In the genomic region with DNA sequence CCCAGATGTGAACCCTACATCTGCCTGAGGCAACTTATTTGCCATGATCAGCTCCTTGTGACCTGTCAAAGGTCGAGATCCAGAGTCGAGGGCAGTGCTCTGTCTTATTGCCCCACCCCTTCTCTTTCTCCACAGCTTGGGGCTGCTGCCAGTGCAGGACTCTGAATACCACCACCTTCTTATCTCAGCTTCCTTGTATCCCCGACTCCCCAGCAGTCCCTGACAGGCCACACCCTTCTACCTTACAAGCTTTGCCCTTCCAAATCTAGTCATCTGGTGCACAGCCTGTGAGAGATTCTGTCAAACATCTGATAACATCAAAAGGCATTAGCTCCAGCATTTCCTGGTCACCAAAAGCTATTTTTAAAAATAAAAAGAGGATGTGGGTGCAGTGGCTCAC, we compare ENCODE assay signal across 13 mouse cellular contexts.
"Had no signal": no experiment of that assay in that cellular context is flagged by ENCODE, and none has a peak within 500 bp of the region (broad histone marks: within the 10 kb centered on the region; RNA-seq: fewer than 3 reads in every experiment).

No protein-coding gene starts in this region.

- DNase-seq: kidney, adult 9 months; kidney, postnatal 10 days; lung, adult 18-20 months; retina, postnatal 1 day; right cerebral cortex, postnatal 4 days; spleen, adult 18-20 months; thymus, postnatal 36 days had no signal

- H3K4me2 ChIP-seq: limb, embryonic 15.5 days; midbrain, embryonic 12.5 days; neural tube, embryonic 13.5 days had no signal

- H3K36me3 ChIP-seq: limb, embryonic 15.5 days; midbrain, embryonic 12.5 days; neural tube, embryonic 13.5 days had no signal

- H3K9me3 ChIP-seq: limb, embryonic 15.5 days; midbrain, embryonic 12.5 days; neural tube, embryonic 13.5 days had no signal

- H3K27me3 ChIP-seq: limb, embryonic 15.5 days had no signal

- H3K27ac ChIP-seq: left cerebral cortex, adult 2 months; limb, embryonic 15.5 days; liver, embryonic 14.5 days; midbrain, embryonic 12.5 days; neural tube, embryonic 13.5 days had no signal

- H3K9ac ChIP-seq: limb, embryonic 15.5 days; liver, embryonic 14.5 days; midbrain, embryonic 12.5 days; neural tube, embryonic 13.5 days had no signal

- H3K4me3 ChIP-seq: left cerebral cortex, adult 2 months; limb, embryonic 15.5 days; midbrain, embryonic 12.5 days; neural tube, embryonic 13.5 days had no signal

- ATAC-seq: midbrain, embryonic 16.5 days had no signal
